Mouse (Mus musculus) bone marrow macrophage, adult 2 months (primary cell): ENCODE measurements around the gene Rmi2. TPM values are rescaled to one million over a fixed set of nuclear protein-coding genes. Genes with fewer than 3 reads are reported as not detected.

Source experiments
- H3K27ac ChIP-seq: 2 replicates; pipeline ENCODE4 v1.5.1; 2012; ENCODE audit warnings: low read depth, low read length; ENCODE audit not compliant: insufficient read depth
- H3K4me1 ChIP-seq: 2 replicates; pipeline ENCODE4 v1.6.1; 2012; ENCODE audit warnings: low read length; ENCODE audit not compliant: control insufficient read depth, insufficient read depth
- H3K4me3 ChIP-seq: 2 replicates; pipeline ENCODE4 v1.5.1; 2012; ENCODE audit warnings: mild to moderate bottlenecking, low read length, moderate library complexity; ENCODE audit not compliant: insufficient read depth
- CTCF ChIP-seq: IDR thresholded peaks from 2 replicates; pipeline ENCODE4 v1.5.1; 2012; ENCODE audit warnings: low read depth, mild to moderate bottlenecking, low read length, moderate library complexity
- POLR2A ChIP-seq: IDR thresholded peaks from 2 replicates; pipeline ENCODE4 v1.6.1; 2012; ENCODE audit warnings: mild to moderate bottlenecking, low read depth, low read length, borderline replicate concordance
- polyA plus RNA-seq: library from polyadenylated mRNA; stranded (reverse); fragments of >200 nt; gene quantifications from 2 replicates; pipeline ENCODE4 v1.2.4, GENCODE M21; 2012; ENCODE audit not compliant: missing spikeins, insufficient read depth, insufficient read length

Rmi2 gene
- polyA plus RNA-seq, 1 experiment = 0.75 TPM

GRCm38 (mm10) chr16:10887436-10887835, 52.6 kb downstream of the Rmi2 start:
- Histone ChIP-seq H3K27ac (no peak overlapping the region), H3K4me3 (no peak overlapping the region), H3K4me1 (peaks cover 8% of the 10 kb centered on the region)
- TF ChIP-seq POLR2A = no peak
- TF ChIP-seq CTCF = no peak

- no peak overlapping the region for H3K27ac ChIP-seq
- TF ChIP-seq POLR2A (no peak), CTCF (no peak)
- H3K4me3 ChIP-seq = no peak overlapping the region
- H3K4me1 ChIP-seq = peaks cover 8% of the 10 kb centered on the region
Measured at GRCm38 (mm10) chr16:10890363-10890762, 55.5 kb downstream of the Rmi2 start.

- TF ChIP-seq CTCF (no peak), POLR2A (no peak)
- H3K4me1 ChIP-seq = peaks cover 17% of the 10 kb centered on the region
- no peak overlapping the region for H3K27ac ChIP-seq
- no peak overlapping the region for H3K4me3 ChIP-seq
Measured at GRCm38 (mm10) chr16:10893161-10893560, 58.3 kb downstream of the Rmi2 start.

GRCm38 (mm10) chr16:10895906-10896305, 61.0 kb downstream of the Rmi2 start:
- peaks cover 12% of the 10 kb centered on the region for H3K4me1 ChIP-seq
- H3K4me3 ChIP-seq = no peak overlapping the region
- H3K27ac ChIP-seq = no peak overlapping the region
- TF ChIP-seq CTCF (no peak), POLR2A (no peak)

- TF ChIP-seq CTCF (no peak), POLR2A (no peak)
- H3K4me3 ChIP-seq = no peak overlapping the region
- H3K27ac ChIP-seq = no peak overlapping the region
- peaks cover 12% of the 10 kb centered on the region for H3K4me1 ChIP-seq
Measured at GRCm38 (mm10) chr16:10897372-10897771, 62.5 kb downstream of the Rmi2 start.

GRCm38 (mm10) chr16:10900736-10901135, 65.9 kb downstream of the Rmi2 start:
- Histone ChIP-seq H3K27ac (no peak overlapping the region), H3K4me3 (no peak overlapping the region), H3K4me1 (peaks cover 12% of the 10 kb centered on the region)
- TF ChIP-seq POLR2A = no peak
- no peak for TF ChIP-seq CTCF

- no peak overlapping the region for H3K27ac ChIP-seq
- TF ChIP-seq CTCF = no peak
- TF ChIP-seq POLR2A = no peak
- H3K4me3 ChIP-seq = no peak overlapping the region
- H3K4me1 ChIP-seq = peaks cover 8% of the 10 kb centered on the region
Measured at GRCm38 (mm10) chr16:10901956-10902355, 67.1 kb downstream of the Rmi2 start.

- Histone ChIP-seq H3K27ac (no peak overlapping the region), H3K4me1 (peaks cover 3% of the 10 kb centered on the region), H3K4me3 (no peak overlapping the region)
- TF ChIP-seq CTCF = peak; percentile 23; the same call in 1 of the 2 replicates
- no peak for TF ChIP-seq POLR2A
Measured at GRCm38 (mm10) chr16:10902849-10903248, 68.0 kb downstream of the Rmi2 start.

GRCm38 (mm10) chr16:10905661-10906113, 70.8 kb downstream of the Rmi2 start:
- no peak overlapping the region for H3K27ac ChIP-seq
- TF ChIP-seq CTCF (no peak), POLR2A (no peak)
- H3K4me3 ChIP-seq = no peak overlapping the region
- H3K4me1 ChIP-seq = no peaks in the 10 kb centered on the region

GRCm38 (mm10) chr16:10910541-10910940, 75.7 kb downstream of the Rmi2 start:
- H3K4me3 ChIP-seq = no peak overlapping the region
- H3K27ac ChIP-seq = no peak overlapping the region
- no peak for TF ChIP-seq CTCF
- H3K4me1 ChIP-seq = no peaks in the 10 kb centered on the region

GRCm38 (mm10) chr16:10911061-10911460, 76.2 kb downstream of the Rmi2 start:
- H3K4me1 ChIP-seq = no peaks in the 10 kb centered on the region
- TF ChIP-seq CTCF (no peak), POLR2A (no peak)
- H3K27ac ChIP-seq = no peak overlapping the region
- H3K4me3 ChIP-seq = no peak overlapping the region
